In genomic region chr11:94168238-94168637, GRCm38 (mm10) we compare ENCODE assay signal across 14 mouse cellular contexts. TPM values are rescaled to one million over a fixed set of nuclear protein-coding genes. Genes with fewer than 3 reads are reported as not detected.
DNase-seq lines count a peak whose midpoint lies in the region; ATAC-seq and TF ChIP-seq lines count a peak whose summit lies in the region.
"Had no signal": no experiment of that assay in that cellular context is flagged by ENCODE, and none has a peak within 500 bp of the region (broad histone marks: within the 10 kb centered on the region; RNA-seq: fewer than 3 reads in every experiment).

No protein-coding gene starts in this region.

- no peaks in the 10 kb centered on the region for H3K27me3 ChIP-seq in kidney, adult 2 months (replicated peaks; ENCODE audit: control insufficient read depth, insufficient read depth, low read length)
- no peaks in the 10 kb centered on the region for H3K27me3 ChIP-seq in neural tube, embryonic 14.5 days (ENCODE audit: control insufficient read depth, insufficient read depth, low read length)
- H3K27me3 ChIP-seq: limb, embryonic 13.5 days had no signal

- H3K4me3 ChIP-seq in kidney, adult 2 months (ENCODE audit: insufficient read depth, low read depth, low read length), result no peak overlapping the region
- no peak overlapping the region for H3K4me3 ChIP-seq in neural tube, embryonic 14.5 days (ENCODE audit: low read depth, low read length)
- H3K4me3 ChIP-seq: limb, embryonic 13.5 days; myocyte had no signal

- H3K4me2 ChIP-seq in neural tube, embryonic 14.5 days (ENCODE audit: low read depth, low read length), result no peak overlapping the region
- H3K4me2 ChIP-seq: limb, embryonic 13.5 days; midbrain, embryonic 11.5 days had no signal

- H3K27ac ChIP-seq in kidney, adult 2 months (ENCODE audit: insufficient read depth, low read depth, low read length), result peak overlapping the region; percentile 75
- 0 out of 2 replicates have a peak overlapping the region, but pooled peaks have one; percentile 28 for H3K27ac ChIP-seq in neural tube, embryonic 14.5 days (ENCODE audit: low read depth, low read length)
- H3K27ac ChIP-seq: limb, embryonic 13.5 days had no signal

- H3K9ac ChIP-seq in neural tube, embryonic 14.5 days (replicated peaks; ENCODE audit: low read depth, low read length), result no peak overlapping the region
- H3K9ac ChIP-seq: limb, embryonic 13.5 days had no signal

- DNase-seq in cerebellum, postnatal 10 days, result peak; percentile 71 to 83
- no peak for DNase-seq in cerebellum, postnatal 36 days
- DNase-seq in kidney, adult 2 months, result no peak
- DNase-seq in kidney, adult 8-10 months, result no peak
- DNase-seq in neural tube, embryonic 10.5 days (ENCODE audit: extremely low spot score, low spot score), result no peak
- no peak for DNase-seq in layer of hippocampus, adult 11-12 months (ENCODE audit: low spot score)
- DNase-seq: cerebellum, adult 18-20 months; embryo, embryonic 11 days; thymus, postnatal 25 days had no signal

- 48% methylated on average over 5 of the region's 5 CpGs for WGBS in kidney, adult 2 months
- WGBS in neural tube, embryonic 14.5 days, result 37% methylated on average over 5 of the region's 5 CpGs

- H3K4me1 ChIP-seq in kidney, adult 2 months (ENCODE audit: control insufficient read depth, insufficient read depth, low read length), result peaks cover 16% of the 10 kb centered on the region; the same call in 1 of the 2 replicates
- no peaks in the 10 kb centered on the region for H3K4me1 ChIP-seq in neural tube, embryonic 14.5 days (ENCODE audit: control insufficient read depth, insufficient read depth, low read length)
- H3K4me1 ChIP-seq: limb, embryonic 13.5 days had no signal

- H3K9me3 ChIP-seq in neural tube, embryonic 14.5 days (ENCODE audit: control insufficient read depth, low read length), result no peaks in the 10 kb centered on the region
- H3K9me3 ChIP-seq: limb, embryonic 13.5 days had no signal

- H3K36me3 ChIP-seq in kidney, adult 2 months (ENCODE audit: control insufficient read depth, insufficient read depth, low read length), result no peaks in the 10 kb centered on the region
- no peaks in the 10 kb centered on the region for H3K36me3 ChIP-seq in neural tube, embryonic 14.5 days (ENCODE audit: control insufficient read depth, insufficient read depth, low read length)
- H3K36me3 ChIP-seq: limb, embryonic 13.5 days had no signal

- no peak; the same call in 1 of the 2 replicates for ATAC-seq in neural tube, embryonic 14.5 days (ENCODE audit: low read depth)
- ATAC-seq in granulocyte monocyte progenitor cell, adult 5-6 weeks (replicated peaks; ENCODE audit: poor library complexity, severe bottlenecking), result no peak

- no peak for TF ChIP-seq CTCF in kidney, adult 2 months (conservative IDR thresholded peaks at IDR 0.05; ENCODE audit: insufficient read depth, insufficient read length, low read depth, low read length)

- TF ChIP-seq POLR2A in kidney, adult 2 months (IDR thresholded peaks at IDR 0.05; ENCODE audit: low read depth, low read length), result no peak

RNA-seq across cellular contexts. Expression of gene Tob1, which starts 43.0 kb away (rescaled TPM):
- 45.0 and 54.8 TPM in 2 replicates for polyA plus RNA-seq in kidney, adult 2 months (2012; rRNA removed)
- 27.9 and 31.1 TPM in 2 replicates for polyA plus RNA-seq in neural tube, embryonic 14.5 days (2014; fragmentation: Nextera tagmentation; extraction: Ambion mirVana)
- total RNA-seq in granulocyte monocyte progenitor cell, adult 5-6 weeks (2014; fragmentation: Nextera tagmentation), result 2.9 and 4.5 TPM in 2 replicates
- total RNA-seq in granulocyte monocyte progenitor cell, adult 5-6 weeks (2017), result 1.1 and 4.9 TPM in 2 replicates

Comparison
In these comparisons a context has a peak if more than half of its experiments do, and no peak if none do; other contexts are left out.
1. DNase-seq: peak in cerebellum, postnatal 10 days (2 of 2); none in cerebellum, postnatal 36 days (0 of 2), kidney, adult 2 months (single experiment), kidney, adult 8-10 months (0 of 2), neural tube, embryonic 10.5 days (single experiment) and layer of hippocampus, adult 11-12 months (single experiment).